Mouse (Mus musculus) ES-Bruce4 (cell line): ENCODE results near the gene Eaf1.

ENCODE experiments used
- CTCF ChIP-seq: IDR thresholded peaks from one replicate; pipeline ENCODE4 v1.8.1; 2011; ENCODE audit warnings: low read depth, low read length
- POLR2A ChIP-seq: IDR thresholded peaks from one replicate; pipeline ENCODE4 v1.8.1; 2011; ENCODE audit warnings: low read length; ENCODE audit not compliant: insufficient read depth

- TF ChIP-seq POLR2A (no peak), CTCF (peak; percentile 29)
Observed at GRCm38 (mm10) chr14:31519165-31519564, 25.0 kb downstream of the Eaf1 start.
